Mouse (Mus musculus) thymus, postnatal 10 days (tissue): ENCODE measurements around the gene Gsta4.
A peak's percentile ranks its signal among the peaks of the same experiment; 100 is the strongest.
"Not testable (repeated sequence)": the region's sequence is repeated elsewhere in the genome, so short reads cannot be mapped to it uniquely, and the experiment has no call there.

ENCODE experiments used
- DNase-seq, 2 experiments: peaks; one replicate each; pipeline ENCODE4 v3.0.0; 2021; ENCODE audit warnings: low spot score in 2 of 2

Gene Gsta4

DNA sequence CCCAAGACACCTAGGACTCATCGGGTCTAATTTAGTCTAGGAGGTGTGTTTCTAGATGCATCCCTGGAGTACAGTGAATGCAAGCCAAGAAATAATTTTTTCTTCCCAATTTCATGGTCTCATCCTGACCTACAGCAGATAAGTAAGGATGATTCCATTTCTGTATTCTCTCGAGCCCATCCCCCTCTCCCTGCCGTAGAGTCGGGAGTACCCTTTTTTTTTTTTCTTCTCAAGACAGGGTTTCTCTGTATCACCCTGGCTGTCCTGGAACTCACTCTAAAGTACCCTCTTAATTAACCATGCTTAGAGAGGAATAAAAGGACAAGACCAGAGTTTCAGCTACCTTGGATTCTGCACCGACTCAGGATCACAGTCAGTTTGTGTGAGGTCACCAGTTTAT is 4.4 kb upstream of the Gsta4 start:
- DNase-seq, result no peak

- no peak for DNase-seq
Observed at GRCm38 (mm10) chr9:78179071-78179470, 3.5 kb upstream of the Gsta4 start.

DNA sequence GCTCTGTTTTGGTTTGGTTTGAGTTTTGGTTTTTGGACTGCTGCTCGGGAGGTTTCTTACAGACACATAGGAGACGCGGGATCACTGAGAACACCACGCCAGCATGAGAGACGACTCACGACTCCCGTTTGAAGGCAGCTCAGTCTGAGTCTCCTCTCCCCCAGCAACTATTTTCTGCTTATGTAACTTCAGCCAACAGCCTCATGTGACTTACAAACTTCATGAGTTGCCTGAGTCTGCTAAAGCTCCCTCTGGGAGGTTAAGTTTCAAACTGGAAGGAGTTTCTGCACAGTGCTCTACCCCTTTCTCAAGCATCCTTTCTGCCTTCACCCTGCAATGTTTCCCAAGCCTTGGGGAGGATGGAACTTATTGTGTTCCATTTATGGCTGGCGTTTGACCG is 3.1 kb downstream of the Gsta4 start:
- DNase-seq, result no peak

DNA sequence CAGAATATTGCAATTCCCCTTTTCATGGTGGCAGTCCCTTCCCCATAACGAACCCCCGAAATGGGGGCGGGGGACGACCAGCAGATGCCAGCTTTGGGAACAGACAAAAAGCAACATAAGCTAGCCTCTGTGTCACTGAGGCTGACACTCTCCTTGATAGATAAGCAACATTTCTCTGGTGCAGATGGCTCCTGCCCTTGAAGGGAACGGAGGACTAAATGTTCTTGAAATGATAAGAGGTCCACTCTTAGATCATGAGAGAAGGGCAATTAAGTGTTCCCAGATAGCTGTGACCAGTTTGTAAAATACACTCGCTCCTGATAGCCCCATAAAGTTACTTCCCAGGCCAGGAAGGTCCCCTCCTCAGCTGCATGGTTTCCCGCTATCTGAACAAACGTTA is 6.3 kb downstream of the Gsta4 start:
- DNase-seq, result no peak

GRCm38 (mm10) chr9:78190651-78191634 is 8.4 kb downstream of the Gsta4 start:
- no peak for DNase-seq

GRCm38 (mm10) chr9:78191736-78192135 is 9.2 kb downstream of the Gsta4 start:
- DNase-seq, result peak; percentile 67 to 75

- DNase-seq, result peak; percentile 31 to 66
Observed at GRCm38 (mm10) chr9:78193902-78194597, 11.5 kb downstream of the Gsta4 start.

DNA sequence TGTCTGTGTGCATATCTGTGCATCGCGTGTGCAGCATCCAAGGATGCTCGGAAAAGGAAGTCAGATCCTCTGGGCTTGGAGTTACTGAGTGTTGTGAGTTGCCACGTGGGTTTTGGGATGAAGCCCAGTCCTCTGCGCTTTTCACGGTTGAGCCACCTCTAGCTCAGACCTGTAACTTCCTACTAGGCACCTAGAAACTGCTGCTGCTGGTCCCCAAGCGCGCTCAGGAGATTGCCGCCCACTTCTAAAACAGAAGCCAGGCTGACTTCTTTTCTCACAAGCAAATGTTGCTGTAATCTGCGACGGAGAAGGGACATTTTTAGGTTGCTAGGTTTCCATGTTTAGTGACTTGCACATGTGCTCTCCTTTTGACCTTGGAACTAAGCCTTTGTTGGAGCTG is 12.5 kb downstream of the Gsta4 start:
- no peak for DNase-seq

DNA sequence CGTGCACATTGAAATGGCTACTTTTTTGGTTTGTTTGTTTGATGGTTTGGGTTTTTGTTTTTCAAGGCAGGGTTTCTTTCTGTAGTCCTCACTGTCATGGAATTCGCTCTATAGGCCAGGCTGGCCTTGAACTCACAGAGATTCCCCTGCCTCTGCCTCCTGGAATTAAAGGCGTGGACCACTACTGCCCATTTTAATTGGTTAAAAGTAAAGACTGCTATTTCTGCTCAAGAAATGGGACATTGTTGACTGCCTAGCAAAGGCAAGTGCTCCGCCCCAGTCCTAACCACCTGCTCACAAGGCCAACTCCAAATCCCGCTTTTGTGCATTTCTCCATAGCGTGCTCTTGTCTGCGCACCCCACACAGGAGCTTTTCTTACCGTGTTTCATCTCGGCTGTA is 15.2 kb downstream of the Gsta4 start:
- DNase-seq, result no peak

DNA sequence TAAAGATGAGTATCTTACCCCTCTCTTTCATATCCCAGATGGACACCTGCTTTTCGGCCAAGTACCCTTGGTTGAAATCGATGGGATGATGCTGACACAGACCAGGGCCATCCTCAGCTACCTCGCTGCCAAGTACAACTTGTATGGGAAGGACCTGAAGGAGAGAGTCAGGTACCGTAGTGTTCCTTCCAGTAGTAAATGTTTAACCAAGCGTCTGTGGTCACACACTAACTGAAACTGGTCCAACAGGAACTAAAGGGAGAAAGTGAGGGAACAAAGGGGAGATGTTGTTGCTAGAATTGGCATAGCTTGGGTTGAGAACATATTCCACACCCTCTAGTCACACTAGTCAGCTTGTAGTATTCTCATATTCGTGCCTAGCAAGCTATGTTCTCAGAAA is 21.6 kb downstream of the Gsta4 start:
- no peak for DNase-seq

GRCm38 (mm10) chr9:78208956-78209355 is 26.4 kb downstream of the Gsta4 start:
- DNase-seq, result no peak

- no peak for DNase-seq
Observed at GRCm38 (mm10) chr9:78210079-78210478, 27.5 kb downstream of the Gsta4 start.

DNA sequence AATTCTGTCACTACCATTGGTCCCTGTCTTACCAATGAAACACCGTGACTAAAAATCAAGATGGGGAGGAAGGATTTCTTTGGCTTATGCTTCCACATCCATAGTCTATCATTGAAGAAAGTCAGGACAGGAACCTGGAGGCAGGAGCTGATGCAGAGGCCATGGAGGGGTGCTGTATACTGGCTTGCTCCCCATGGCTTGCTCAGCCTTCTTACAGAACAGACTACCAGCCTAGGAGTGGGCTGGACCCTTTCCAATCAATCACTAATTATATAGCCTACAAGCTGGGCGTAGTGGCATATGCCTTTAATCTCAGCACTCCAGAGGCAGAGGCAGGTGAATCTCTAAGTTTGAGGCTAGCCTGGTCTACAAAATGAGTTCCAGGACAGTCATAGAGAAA is 28.2 kb downstream of the Gsta4 start:
- DNase-seq, result no peak

- DNase-seq, result no peak
Observed at GRCm38 (mm10) chr9:78211521-78211920, 28.9 kb downstream of the Gsta4 start.

DNA sequence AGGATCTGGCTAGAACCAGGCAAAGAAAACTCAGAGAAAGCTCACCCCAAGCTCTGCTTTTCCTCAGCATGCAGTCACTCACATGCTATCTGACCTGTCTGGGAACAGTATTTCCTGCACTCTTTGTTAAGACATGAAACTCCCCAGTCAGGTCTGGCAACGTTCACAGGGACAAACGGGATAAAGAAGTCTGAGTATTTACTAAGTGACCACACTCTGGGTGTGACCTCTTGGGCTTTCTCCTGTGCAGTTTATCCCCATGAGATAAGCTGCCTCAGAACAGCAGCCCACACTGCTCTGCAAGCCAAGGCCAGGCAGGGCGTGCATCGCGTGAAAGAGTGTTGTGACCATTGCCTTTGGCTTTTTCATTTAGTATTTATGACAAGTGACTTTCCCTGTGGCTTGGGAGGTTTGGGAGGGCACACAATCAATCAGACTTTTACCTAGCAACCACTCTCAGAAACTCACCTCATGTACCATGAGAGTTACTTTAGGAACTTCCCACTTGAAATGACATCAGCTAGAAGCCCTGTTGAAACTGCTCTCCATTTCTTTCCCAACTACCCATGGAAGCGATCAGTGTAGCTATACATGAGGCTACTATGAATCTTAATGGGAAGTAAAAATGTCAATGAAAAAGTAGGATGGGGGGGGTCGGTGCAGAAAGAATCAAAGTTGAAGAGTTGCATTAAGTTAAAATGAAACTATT is 29.9 kb downstream of the Gsta4 start:
- DNase-seq, result no peak

DNA sequence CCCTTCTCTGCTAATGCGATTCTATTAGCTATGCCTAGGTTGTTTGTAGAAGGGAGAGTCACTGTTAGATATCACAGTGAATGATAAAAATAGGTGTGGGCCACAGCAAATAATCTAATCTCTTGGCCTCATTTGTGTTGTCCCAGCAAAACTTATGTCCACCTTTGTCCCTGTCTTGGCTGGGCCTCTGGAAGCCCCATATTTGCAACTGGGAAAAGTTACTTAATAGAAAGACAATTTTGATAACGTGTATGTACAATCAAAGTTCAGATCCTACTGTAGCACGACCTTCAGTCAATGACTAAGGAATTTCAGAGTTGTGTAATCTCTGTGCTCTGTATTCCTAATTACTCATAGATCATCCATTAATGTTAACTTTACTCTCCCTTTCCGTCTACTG is 34.5 kb downstream of the Gsta4 start:
- DNase-seq, result no peak

DNA sequence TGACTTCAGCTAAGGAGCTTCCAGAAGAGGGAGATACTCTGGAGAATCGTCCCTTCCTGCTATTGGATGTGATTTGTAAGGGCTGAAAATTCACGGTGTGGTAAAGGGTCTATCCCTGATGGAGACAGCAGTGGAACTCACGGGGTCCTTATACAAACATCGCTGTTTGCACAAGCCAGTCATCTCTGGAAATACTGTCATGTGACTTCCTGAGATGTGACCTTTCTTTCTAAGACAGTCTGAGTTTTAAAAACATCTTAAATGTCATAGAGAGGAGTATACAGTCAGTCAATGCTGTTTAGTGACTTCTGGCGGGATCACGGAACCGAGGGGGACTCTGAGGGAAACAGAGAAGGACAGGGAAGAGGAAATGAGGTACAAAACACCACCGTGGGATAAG is 40.0 kb downstream of the Gsta4 start:
- no peak for DNase-seq

- no peak for DNase-seq
Observed at GRCm38 (mm10) chr9:78223221-78223902, 40.8 kb downstream of the Gsta4 start.

- no peak for DNase-seq
Observed at GRCm38 (mm10) chr9:78224418-78224817, 41.8 kb downstream of the Gsta4 start.

DNA sequence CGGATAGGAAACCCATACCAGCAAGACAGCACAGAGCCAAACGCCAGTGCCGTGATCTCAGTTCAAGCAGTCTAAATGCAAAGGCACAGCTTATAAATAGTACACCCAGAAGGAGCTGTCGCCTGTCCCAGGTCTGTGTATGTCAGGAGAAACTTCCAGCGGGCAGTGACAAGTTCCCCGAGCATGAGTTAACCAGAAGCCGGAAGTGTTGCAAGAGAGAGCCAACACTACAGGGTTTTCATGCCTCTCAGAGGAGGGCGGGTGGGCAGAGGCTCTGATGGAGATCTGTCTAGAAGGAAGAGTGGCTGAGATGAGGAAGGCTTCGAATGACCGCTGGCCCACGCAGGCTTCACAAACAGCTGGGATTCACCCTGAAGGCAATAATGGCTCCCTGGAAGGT is 42.7 kb downstream of the Gsta4 start:
- no peak for DNase-seq

GRCm38 (mm10) chr9:78228122-78228521 is 45.5 kb downstream of the Gsta4 start:
- no peak for DNase-seq

DNA sequence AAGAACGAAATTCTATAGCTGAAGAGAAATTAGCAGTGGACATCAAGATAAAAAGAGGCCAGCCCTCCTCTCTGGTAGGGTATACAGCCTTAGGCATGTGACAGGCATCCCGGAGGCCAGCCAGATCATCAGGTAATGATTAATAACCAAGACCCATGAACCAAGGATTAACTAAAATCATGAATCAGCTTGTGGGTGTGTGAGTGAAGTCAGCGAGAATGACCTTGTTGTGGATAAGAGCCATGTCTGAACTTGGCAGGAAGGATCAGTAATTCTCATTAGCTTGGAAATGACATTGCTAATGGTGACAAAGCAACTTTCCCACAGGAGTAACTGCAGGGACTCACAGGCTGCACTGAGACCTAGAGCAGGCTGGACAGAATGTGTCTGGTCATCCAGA is 47.1 kb downstream of the Gsta4 start:
- not testable (repeated sequence) for DNase-seq
